Mouse (Mus musculus) left cerebral cortex, adult 9 months (tissue): ENCODE measurements around the gene Tll2.

Experiments used
- DNase-seq, 2 experiments: peaks; one replicate each; pipeline ENCODE4 v3.0.0; 2022; ENCODE audit warnings: low spot score in 2 of 2

The Tll2 gene

DNA sequence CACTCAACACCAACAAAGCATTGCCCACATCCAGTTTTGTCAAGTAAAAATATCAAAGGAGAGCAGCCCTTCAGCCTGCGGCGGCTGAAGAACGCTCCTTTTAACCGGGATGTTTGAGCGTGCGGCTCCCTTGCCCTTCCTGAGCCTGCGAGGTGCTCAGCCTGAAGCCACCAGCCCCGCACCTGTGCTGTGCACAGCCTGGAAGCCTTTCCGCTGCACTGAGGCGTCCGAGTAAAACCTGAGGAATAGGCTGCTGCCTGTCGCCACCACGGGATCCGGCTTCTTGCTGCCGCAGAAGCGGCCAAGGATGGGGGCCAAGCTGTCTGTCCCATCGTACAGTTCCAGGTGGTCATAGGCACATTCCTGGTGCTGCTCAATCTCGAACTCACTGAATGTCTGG, 118.1 kb downstream of the Tll2 start:
- no peak for DNase-seq

DNA sequence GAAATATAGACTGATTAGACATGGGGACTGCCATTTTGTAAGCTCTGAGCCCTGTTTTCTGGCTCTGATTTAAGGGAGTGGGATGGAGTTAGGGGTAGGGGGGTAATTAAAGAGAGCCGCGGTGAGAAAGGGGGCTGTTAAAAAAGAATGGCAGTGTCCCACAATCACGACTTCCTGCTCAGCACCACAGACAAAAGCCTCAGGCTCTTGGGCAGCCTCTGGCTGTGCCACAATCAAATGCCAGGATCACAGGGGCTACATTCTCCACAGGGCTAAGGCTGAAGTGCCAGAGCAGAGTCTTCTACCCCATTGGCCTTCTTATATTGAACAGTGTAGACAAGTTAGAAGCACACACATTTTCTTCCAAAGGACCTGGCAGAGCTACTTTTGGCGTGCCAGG, 118.7 kb downstream of the Tll2 start:
- no peak for DNase-seq

DNA sequence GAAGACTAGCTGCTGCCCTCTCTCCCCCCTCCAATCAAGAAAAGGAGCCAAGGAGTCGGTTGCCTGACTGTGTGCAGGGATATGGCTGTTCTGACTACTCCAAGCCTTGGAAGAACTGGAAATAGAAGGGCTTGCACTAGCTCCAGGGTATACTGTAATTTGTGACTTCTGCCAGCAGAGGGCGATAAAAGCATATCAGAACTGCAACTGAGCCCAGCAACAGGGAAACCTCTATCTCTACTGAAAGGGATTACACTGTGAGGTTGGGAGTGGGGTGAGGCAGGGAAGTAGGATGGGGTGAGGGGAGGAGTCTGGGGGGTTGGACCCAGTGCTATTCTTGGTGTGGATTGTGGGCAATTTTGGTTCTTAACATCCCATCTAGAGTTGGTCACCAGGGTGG, 119.9 kb downstream of the Tll2 start:
- peak; percentile 35 to 90 for DNase-seq

DNA sequence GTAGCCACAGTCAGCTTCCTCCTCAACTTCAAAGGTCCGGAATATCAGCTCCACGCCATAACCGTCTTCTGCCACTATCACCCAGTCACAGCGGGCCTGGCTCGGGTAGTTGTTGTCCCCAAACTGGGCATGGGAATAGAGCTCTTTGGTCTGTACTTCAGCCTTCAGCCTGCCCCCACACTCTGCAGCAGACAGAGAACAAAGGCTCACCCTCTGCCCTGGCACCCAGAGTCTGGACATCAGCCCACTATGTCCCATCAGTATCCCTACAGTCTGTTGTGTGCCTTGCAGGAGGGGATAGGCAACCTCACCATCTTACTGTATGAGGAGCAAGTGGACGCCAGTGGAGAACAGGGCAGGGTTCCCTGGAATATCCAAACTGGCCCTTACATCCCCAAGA, 120.3 kb downstream of the Tll2 start:
- DNase-seq = peak in 1 of 2 experiments; percentile 37

GRCm38 (mm10) chr19:41083646-41084045, 123.0 kb downstream of the Tll2 start:
- no peak for DNase-seq

GRCm38 (mm10) chr19:41081589-41081988, 125.0 kb downstream of the Tll2 start:
- no peak for DNase-seq

GRCm38 (mm10) chr19:41076906-41077305, 129.7 kb downstream of the Tll2 start, which contains the start of gene Opalin:
Opalin (minus strand) TSS chr19:41077113.
- peak in 1 of 2 experiments; percentile 23 for DNase-seq

DNA sequence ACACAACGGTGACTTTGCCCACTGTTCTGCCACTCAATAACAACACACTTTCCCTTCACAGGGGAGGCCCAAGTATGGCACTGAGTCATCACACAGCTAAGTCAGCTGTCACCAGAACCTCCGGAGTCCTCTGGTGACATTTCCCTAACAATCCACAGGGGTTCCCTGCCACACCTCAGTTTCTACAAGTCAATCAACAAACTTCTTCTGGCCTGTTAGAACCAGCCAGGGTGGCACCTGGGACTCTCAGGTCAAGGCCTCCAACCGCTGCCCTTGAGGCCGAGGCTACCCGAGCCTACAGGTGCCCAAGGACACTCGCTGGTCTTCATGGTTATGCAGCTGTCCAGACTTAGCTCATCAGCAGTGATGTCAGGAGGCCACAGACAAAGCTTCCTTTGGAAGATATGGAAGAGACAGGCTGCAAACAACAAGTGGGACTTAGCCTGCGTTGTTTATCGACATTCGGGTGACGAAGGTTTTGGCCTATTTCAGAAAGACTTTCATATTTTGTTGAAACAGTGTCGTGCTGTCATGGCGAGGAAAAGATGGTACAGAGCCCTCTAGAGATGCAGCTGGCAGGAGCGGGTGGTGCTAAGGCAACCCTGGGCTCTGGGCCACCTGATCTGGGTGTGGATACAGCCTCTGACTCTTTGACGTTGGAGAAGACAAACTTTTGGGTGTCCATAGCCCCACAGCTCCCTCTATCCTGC, 132.7 kb downstream of the Tll2 start:
- DNase-seq = peak; percentile 37 to 49

DNA sequence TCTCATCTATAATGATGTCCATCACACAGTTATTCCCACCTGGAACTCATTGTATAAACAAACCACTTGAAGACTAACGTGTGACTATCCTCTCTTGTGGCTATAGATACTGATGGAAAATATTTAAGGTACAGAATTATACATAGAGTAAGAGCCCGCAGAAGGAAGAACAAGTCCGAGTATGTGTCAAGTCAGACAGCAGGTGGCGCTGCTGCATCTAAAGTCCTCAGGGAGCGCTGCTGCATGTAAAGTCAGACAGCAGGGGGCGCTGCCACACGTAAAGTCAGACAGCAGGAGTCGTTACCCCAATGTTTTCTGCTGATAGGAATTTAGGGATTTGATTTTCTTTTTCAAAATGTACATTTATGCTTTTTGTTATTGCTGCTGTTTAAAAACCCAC, 135.1 kb downstream of the Tll2 start:
- DNase-seq = peak; percentile 57 to 94

- no peak for DNase-seq
These were observed 151.9 kb downstream of the Tll2 start for GRCm38 (mm10) chr19:41054702-41055101.

GRCm38 (mm10) chr19:41053530-41053929, 153.1 kb downstream of the Tll2 start:
- DNase-seq = no peak

DNA sequence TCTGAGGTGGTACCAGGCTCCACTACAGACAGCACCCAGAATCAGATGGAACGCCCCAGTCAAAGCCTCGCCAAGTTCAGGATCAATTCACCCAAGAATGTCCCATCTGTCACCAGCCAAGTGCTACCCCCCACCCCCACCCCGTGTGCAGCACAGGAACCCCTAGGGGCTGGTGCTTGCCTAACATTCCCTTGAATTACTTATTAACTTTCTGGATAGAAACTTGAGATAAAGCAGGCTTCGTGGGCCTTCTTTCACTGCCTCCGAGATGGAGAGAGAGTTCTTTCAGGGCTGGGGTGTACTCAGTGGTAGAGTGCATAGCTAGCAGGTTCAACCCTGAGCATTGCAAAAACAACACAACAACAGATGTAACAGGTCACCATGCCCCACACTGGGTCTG, 154.4 kb downstream of the Tll2 start:
- no peak for DNase-seq

DNA sequence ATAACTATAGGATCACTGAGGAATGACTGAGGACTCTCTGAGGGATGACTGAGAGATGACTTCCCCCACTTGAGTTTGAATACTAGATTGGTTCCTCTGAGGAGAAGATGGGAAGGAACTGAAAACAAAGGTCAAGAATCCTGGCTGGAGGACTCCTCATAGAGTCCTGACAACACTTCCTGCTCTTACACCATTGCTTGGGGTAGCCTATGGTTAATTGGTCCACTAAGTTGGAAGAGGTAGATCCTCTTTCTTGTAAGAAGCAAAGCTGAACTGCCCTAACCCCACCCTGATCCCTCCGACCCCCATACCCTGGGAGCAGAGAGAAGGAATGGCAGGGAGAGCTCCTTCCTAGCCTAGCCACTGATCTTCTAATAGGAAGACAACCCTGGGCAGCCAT, 154.9 kb downstream of the Tll2 start:
- DNase-seq = no peak

- no peak for DNase-seq
These were observed 158.5 kb downstream of the Tll2 start for GRCm38 (mm10) chr19:41048187-41048559.

- no peak for DNase-seq
These were observed 159.0 kb downstream of the Tll2 start for GRCm38 (mm10) chr19:41047437-41048186.

- DNase-seq = no peak
These were observed 161.4 kb downstream of the Tll2 start for GRCm38 (mm10) chr19:41045091-41045770.

GRCm38 (mm10) chr19:41039110-41039509, 167.5 kb downstream of the Tll2 start:
- DNase-seq = no peak

DNA sequence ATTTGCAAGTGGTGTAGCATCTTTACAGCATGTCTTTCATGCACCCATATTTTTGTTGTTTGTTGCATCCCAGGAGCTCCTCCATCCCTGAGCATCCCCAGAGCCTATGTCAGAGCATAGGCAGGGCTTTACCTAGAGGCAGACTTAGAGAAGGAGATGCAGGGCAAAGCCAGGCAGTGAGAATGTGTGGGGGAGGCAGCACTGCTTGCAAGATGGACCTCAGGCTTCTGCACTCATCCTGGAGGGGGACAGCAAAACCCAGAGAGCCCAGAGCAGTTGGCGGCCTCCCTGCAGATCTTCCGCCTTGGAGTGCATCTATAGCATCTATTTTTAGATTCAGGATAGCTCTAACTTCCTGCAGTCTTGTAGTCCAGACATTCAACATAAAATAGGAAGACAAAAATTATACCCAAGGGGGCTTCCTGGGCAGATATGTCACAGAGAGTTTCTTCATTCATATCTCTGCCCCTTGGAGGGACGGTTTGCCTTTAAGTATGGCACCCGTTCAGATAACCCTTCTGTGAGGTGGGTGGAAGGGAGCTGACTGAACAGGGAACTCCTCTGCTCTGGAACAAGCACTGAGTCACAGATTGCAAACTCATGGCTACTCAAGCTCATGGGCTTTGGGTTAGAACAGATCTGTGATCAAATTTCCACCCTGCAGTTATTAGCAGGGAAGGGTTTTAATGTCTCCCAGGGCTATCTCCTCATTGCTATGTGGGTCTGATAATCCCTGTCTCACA, 170.7 kb downstream of the Tll2 start:
- DNase-seq = no peak
